Mouse (Mus musculus) megakaryocyte, embryonic 14.5 days (primary cell): ENCODE measurements at regions not wholly inside any gene's neighbourhood (a gene's known extent, or its start where the extent isn't known, plus 50 kb on each side); places are given as distances from the start of the nearest gene placed in this dataset.
"Not testable (repeated sequence)": the region's sequence is repeated elsewhere in the genome, so short reads cannot be mapped to it uniquely, and the experiment has no call there.

ENCODE experiments used
- H3K27me3 ChIP-seq: replicated peaks from 2 replicates; pipeline ENCODE3; 2012; ENCODE audit warnings: inconsistent platforms
- H3K36me3 ChIP-seq: replicated peaks from 2 replicates; pipeline ENCODE3; 2012; ENCODE audit warnings: low read length, inconsistent platforms, mixed read lengths
- H3K4me1 ChIP-seq: 2 replicates; pipeline ENCODE4 v1.6.1; 2012; ENCODE audit warnings: inconsistent platforms
- H3K4me3 ChIP-seq: replicated peaks from 2 replicates; pipeline ENCODE3; 2012; ENCODE audit warnings: moderate library complexity, mild to moderate bottlenecking, inconsistent platforms
- H3K9me3 ChIP-seq: 2 replicates; pipeline ENCODE4 v1.6.1; 2012; ENCODE audit warnings: inconsistent platforms
- FLI1 ChIP-seq: IDR thresholded peaks from 2 replicates; pipeline ENCODE4 v1.6.1; 2012; ENCODE audit warnings: low read length, inconsistent platforms, mixed read lengths
- GATA1 ChIP-seq: IDR thresholded peaks from 3 replicates; pipeline ENCODE4 v1.6.1; 2012; ENCODE audit warnings: mixed read lengths, low read length, inconsistent platforms, borderline replicate concordance

DNA sequence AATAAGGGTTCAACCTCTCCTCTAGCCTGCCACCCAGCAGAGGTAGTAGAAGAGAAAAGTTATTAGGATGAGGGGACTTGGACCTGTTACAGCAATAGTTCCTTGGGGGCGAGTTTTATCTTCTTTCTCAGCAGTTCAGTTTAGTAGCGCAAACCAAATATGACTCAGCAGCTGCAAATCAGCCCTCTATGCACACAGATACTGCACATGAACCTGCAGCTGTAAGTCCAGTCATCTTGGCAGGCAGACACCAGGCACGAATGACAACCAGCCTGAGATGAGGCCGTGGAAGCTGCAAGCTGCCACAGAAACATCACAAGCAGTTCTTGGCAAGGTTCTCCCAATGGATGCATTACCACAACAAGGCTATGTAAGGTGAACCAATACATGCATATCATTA, 327.0 kb upstream of the Akr1e1 start:
- H3K4me3 ChIP-seq = no peak overlapping the region
- H3K9me3 ChIP-seq = no peaks in the 10 kb centered on the region
- no peaks in the 10 kb centered on the region for H3K4me1 ChIP-seq
- no peaks in the 10 kb centered on the region for H3K36me3 ChIP-seq
- H3K27me3 ChIP-seq = no peaks in the 10 kb centered on the region
- no peak for TF ChIP-seq FLI1
- TF ChIP-seq GATA1 = no peak

DNA sequence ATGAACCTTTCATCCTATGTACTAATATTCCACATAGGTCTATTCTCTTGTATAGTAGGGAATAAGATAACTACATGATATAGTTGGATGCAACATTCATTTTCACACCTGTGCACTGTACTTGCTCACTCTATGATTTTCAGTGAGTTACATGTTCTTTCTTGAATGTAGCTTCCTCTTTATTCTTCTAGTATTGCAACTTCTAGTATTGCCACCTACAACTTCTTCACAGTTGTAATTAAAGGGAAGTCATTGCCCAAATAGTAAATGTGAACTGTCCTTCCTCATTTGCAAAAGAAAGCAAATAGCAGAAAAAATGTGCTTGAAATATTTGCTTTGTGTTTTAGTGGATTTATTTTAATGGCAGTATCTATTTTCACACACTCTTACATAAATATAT, 330.9 kb upstream of the Akr1e1 start:
- Histone ChIP-seq H3K4me3 (no peak overlapping the region), H3K27me3 (no peaks in the 10 kb centered on the region), H3K9me3 (no peaks in the 10 kb centered on the region), H3K4me1 (no peaks in the 10 kb centered on the region), H3K36me3 (no peaks in the 10 kb centered on the region)
- TF ChIP-seq FLI1 = no peak
- no peak for TF ChIP-seq GATA1

DNA sequence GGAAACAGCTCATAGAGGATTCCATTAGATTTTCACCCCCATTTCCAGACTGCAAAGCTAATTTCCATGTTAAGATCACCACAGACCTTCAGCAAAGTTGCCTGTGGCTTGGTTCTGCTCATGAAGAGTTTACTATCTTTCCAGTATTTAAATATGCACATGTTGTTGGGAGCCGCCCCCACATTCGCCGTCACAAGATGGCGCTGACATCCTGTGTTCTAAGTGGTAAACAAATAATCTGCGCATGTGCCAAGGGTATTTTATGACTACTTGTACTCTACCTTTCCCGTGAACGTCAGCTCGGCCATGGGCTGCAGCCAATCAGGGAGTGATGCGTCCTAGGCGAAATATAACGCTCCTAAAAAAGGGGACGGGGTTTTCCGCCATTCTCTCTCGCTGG, 333.5 kb upstream of the Akr1e1 start:
- H3K4me3 ChIP-seq, H3K9me3 ChIP-seq, H3K27me3 ChIP-seq, H3K36me3 ChIP-seq, H3K4me1 ChIP-seq: not testable (repeated sequence)

DNA sequence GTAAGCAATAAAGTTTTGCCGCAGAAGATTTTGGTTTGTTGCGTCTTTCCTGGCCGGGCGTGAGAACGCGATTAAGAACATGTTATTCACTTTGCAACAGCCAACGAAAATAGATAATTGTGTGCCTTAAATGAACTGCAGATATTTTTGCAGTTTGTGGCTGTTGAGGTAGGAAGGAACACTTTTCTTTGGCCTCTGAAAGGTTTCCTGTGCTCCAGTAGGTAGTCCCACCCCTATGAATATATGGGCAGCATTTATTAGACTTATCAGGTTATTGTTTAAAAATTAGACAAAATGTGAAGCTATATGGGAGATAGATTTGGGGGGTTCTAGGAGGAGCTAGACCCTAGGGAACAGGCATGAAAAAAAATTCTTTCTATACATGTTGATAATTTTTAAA, 334.1 kb upstream of the Akr1e1 start:
- Histone ChIP-seq H3K4me3 (no peak overlapping the region), H3K27me3 (no peaks in the 10 kb centered on the region), H3K4me1 (no peaks in the 10 kb centered on the region), H3K9me3 (no peaks in the 10 kb centered on the region), H3K36me3 (no peaks in the 10 kb centered on the region)
- TF ChIP-seq GATA1 (no peak), FLI1 (no peak)

DNA sequence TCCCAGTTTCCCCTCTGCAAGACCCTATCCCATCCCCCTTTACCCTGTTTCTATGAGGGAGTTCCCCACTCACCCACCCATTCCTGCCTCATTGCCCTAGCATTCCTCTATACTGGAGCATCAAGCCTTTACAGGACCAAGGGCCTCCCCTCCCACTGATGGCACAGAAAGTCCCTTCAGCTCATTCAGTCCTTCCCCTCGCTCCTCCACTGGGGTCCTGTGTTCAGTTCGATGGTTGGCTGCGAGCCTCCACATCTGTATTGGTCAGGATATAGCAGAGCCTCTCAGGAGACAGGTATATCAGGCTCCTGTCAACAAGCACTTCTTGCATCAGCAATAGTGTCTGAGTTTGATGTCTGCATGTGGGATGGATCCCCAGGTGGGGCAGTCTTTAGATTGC, 346.4 kb upstream of the Akr1e1 start:
- H3K27me3 ChIP-seq = no peaks in the 10 kb centered on the region

DNA sequence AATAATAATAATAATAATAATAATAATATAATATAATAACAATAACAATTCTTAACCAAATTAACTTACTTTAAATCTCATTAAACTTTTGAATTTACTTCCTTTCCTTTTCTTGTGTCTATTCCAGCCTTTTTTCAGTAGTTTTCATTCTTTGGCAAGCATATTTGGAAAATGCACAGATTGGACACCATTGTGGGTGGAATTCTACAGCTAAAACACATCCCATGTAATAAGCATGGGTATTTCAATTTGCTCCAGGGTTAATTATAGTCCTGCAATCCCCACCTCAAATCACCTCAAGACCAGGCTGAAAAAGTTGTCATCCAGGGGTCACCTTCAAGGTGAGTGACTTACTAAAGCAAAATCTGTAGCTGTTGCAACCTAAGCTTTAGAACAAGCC, 355.9 kb upstream of the Akr1e1 start:
- Histone ChIP-seq H3K9me3 (no peaks in the 10 kb centered on the region), H3K36me3 (no peaks in the 10 kb centered on the region), H3K4me1 (no peaks in the 10 kb centered on the region), H3K4me3 (no peak overlapping the region), H3K27me3 (no peaks in the 10 kb centered on the region)
- TF ChIP-seq GATA1 (no peak), FLI1 (no peak)

More for the DNA sequence above, 346.4 kb upstream of the Akr1e1 start:
- Histone ChIP-seq H3K36me3 (no peaks in the 10 kb centered on the region), H3K9me3 (peaks cover 5% of the 10 kb centered on the region; the same call in 1 of the 2 replicates), H3K4me3 (no peak overlapping the region), H3K4me1 (no peaks in the 10 kb centered on the region)
- TF ChIP-seq GATA1 (no peak), FLI1 (no peak)

DNA sequence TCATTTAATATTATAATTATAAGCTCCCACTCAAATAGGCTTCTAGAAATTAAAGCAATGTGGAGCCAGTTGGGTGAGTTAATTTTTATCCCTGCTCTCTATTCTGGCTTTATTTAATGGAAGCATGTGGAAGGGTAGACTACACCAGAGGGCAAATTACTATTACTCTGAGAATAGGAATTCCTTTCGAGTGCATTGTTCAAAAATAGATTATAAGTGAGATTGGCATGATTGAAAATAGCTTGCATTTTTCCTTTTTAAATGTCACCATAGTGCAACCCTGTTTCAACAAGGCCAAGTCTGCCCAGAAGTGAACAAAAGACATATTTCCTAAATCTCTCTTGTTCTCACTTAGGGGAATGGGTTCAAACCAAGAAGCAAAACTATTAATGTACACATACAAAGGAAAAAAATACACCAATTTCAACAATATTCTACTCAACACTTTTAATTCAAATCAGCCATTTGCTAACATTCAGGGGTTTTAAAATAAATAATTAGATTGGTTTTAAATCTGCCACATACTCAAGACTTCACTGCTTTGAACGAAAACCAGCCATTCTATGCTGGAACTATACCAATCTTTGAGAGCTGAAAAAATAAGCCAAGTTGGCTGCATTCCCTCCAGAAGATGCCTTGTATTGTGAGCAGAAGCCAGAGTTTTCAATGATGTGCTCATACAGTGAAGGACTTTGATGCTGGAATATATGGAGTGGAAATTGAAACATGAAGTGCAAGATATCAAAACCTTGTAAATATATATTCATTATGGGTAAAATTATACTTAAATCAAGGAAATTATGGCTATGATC, 361.3 kb upstream of the Akr1e1 start:
- Histone ChIP-seq H3K9me3 (no peaks in the 10 kb centered on the region), H3K27me3 (no peaks in the 10 kb centered on the region), H3K36me3 (no peaks in the 10 kb centered on the region), H3K4me1 (no peaks in the 10 kb centered on the region), H3K4me3 (no peak overlapping the region)
- TF ChIP-seq GATA1 (no peak), FLI1 (no peak)

DNA sequence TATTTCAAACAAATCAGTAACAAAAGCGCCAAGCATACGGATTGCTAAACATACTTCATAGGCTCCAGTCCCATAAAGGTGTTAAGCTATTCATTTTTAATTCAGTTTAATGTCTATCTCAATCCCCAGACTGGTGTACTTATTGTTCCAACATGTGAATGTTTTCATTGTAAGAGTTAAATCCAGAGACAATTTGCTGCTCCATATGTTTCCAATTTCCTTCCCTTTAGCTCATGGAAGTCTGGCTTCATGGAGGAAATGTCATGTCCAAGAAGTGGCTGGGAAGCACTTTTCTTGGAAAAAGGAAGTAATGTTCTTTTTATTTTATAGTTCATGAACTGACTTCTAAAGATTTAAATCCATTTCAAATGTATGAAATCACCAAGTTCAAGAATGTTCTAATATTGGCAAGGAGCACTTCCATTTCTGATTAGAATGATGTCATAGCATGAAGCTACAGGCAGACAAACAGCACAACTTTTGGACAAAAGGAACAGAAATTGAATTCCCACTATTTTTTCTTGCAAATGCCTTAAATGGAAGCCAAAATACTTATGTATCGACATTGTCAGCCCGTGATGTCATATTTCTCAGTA, 362.6 kb upstream of the Akr1e1 start:
- no peak for TF ChIP-seq GATA1
- TF ChIP-seq FLI1 = no peak
- H3K4me3 ChIP-seq = no peak overlapping the region
- H3K27me3 ChIP-seq = no peaks in the 10 kb centered on the region
- H3K4me1 ChIP-seq = no peaks in the 10 kb centered on the region
- no peaks in the 10 kb centered on the region for H3K9me3 ChIP-seq
- no peaks in the 10 kb centered on the region for H3K36me3 ChIP-seq

DNA sequence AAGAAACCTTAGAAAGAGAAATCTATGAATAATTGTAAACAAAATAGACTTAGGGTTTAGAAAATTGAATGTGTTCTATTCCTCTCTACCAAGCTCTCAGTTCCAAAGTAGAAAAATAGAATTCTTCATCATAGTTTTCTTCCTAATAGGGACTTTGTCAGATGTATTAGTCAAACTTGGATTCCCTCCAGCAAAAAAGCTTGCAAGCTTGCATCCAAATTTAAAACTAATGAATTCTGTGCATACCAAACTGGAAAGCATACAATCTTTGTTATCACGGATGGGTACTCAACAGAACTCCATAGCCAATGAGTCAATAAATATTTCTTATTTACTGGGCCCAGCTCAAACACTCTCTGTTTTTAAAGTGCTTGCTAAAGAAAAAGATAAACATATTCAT, 383.9 kb upstream of the Akr1e1 start:
- H3K4me3 ChIP-seq = no peak overlapping the region
- TF ChIP-seq GATA1 (no peak), FLI1 (no peak)
- no peaks in the 10 kb centered on the region for H3K36me3 ChIP-seq
- no peaks in the 10 kb centered on the region for H3K27me3 ChIP-seq
- H3K9me3 ChIP-seq = no peaks in the 10 kb centered on the region
- H3K4me1 ChIP-seq = no peaks in the 10 kb centered on the region

DNA sequence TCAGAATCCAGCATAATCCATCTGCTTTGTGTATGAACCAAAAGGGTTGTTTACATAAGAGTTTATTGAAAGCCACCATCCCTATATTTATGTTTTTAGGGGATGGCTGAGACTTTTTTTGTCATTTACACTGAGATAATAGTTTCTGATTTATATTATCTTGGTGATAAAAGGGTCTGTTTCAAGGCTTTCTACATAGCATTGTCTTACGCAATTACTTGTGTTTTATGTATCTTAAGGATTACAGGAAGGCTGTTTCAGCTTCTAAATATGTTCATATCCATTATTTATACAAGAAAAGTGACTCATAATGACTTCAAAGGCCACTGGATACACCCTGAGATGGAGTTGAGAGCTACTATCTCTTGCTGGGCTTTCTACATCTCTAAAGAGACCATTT, 399.3 kb upstream of the Akr1e1 start:
- TF ChIP-seq GATA1 = no peak
- no peak for TF ChIP-seq FLI1
- H3K4me1 ChIP-seq = no peaks in the 10 kb centered on the region

More for the DNA sequence above, 399.3 kb upstream of the Akr1e1 start:
- no peaks in the 10 kb centered on the region for H3K36me3 ChIP-seq
- H3K9me3 ChIP-seq = no peaks in the 10 kb centered on the region
- no peaks in the 10 kb centered on the region for H3K27me3 ChIP-seq
- H3K4me3 ChIP-seq = no peak overlapping the region
